Mouse (Mus musculus) liver, embryonic 16.5 days (tissue): ENCODE data around the gene H2al1d. TPM values are rescaled to one million over a fixed set of nuclear protein-coding genes. Genes with fewer than 3 reads are reported as not detected.
"Not testable (repeated sequence)": the region's sequence is repeated elsewhere in the genome, so short reads cannot be mapped to it uniquely, and the experiment has no call there.

Experiments
- ATAC-seq: fragments of 200-750 bp; cut with Nextera tagmentation; 2 replicates; pipeline ENCODE4 v1.8.0; 2017; ENCODE audit warnings: low read depth, mild to moderate bottlenecking, moderate number of reproducible peaks, moderate library complexity
- H3K27ac ChIP-seq: fragments of 300-500 bp; sonication (generic); 2 replicates; pipeline ENCODE4 v1.5.1; 2014; ENCODE audit warnings: mild to moderate bottlenecking, low read length
- H3K27me3 ChIP-seq: fragments of 300-500 bp; sonication (generic); 2 replicates; pipeline ENCODE4 v1.6.1; 2014; ENCODE audit warnings: low read depth, low read length, mixed read lengths; ENCODE audit not compliant: control insufficient read depth, insufficient read depth
- H3K36me3 ChIP-seq: fragments of 300-500 bp; sonication (generic); 2 replicates; pipeline ENCODE4 v1.6.1; 2014; ENCODE audit warnings: mild to moderate bottlenecking; ENCODE audit not compliant: control insufficient read depth, insufficient read depth
- H3K4me1 ChIP-seq: fragments of 300-500 bp; sonication (generic); 2 replicates; pipeline ENCODE4 v1.6.1; 2014; ENCODE audit warnings: low read depth, low read length, mixed read lengths; ENCODE audit not compliant: control insufficient read depth
- H3K4me2 ChIP-seq: fragments of 300-500 bp; sonication (generic); 2 replicates; pipeline ENCODE4 v1.6.1; 2014; ENCODE audit warnings: low read depth, low read length, mixed read lengths
- H3K4me3 ChIP-seq: fragments of 300-500 bp; sonication (generic); 2 replicates; pipeline ENCODE4 v1.5.1; 2014; ENCODE audit warnings: low read depth, mild to moderate bottlenecking, low read length
- H3K9ac ChIP-seq: fragments of 300-500 bp; sonication (generic); 2 replicates; pipeline ENCODE4 v1.6.1; 2014; ENCODE audit warnings: low read depth, low read length
- H3K9me3 ChIP-seq: fragments of 300-500 bp; sonication (generic); replicated peaks from 2 replicates; pipeline ENCODE4 v1.6.1; 2016; ENCODE audit warnings: low read length; ENCODE audit not compliant: control insufficient read depth
- WGBS: fragments of 180-500 bp; shearing (Covaris S2); extraction: QIAGEN DNeasy Blood & Tissue Kit; methylation state at CpG from one replicate; pipeline ENCODE4 v1.1.7; 2014; ENCODE audit not compliant: insufficient replicate concordance; 5-methylcytosine and 5-hydroxymethylcytosine counted together
- polyA plus RNA-seq: library from polyadenylated mRNA; unstranded; fragments of >200 nt; fragmentation: Nextera tagmentation; extraction: Ambion mirVana; gene quantifications from 2 replicates; pipeline ENCODE4 v1.2.1, GENCODE M21; 2015

Gene H2al1d
- not detected in 2 replicates for polyA plus RNA-seq

DNA sequence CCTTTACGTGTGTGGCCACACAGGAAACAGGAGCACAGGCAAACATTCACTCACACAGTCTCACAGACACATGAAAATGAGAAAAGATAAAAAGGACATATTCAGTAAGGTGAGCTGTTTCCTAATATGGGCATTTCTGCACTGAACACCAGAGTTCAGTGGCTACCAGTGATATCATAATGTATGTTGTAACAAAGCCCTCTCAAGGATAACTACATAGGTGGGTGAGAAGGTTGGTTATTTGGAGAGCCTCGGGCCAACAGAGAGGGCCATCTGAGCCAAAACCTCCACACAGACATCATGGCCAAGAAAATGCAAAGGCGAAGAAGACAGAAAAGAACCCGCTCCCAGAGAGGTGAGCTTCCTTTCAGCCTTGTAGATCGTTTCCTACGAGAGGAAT lies at the start of gene H2al1d:
Gene H2al1d (plus strand): TSS at position 301 of the 400 bp plus-strand sequence.
- not testable (repeated sequence) for H3K4me3 ChIP-seq, H3K27me3 ChIP-seq, H3K4me1 ChIP-seq, H3K9me3 ChIP-seq, H3K9ac ChIP-seq, ATAC-seq, H3K27ac ChIP-seq, H3K36me3 ChIP-seq, H3K4me2 ChIP-seq
- WGBS = no CpG with 5 or more reads among the region's 6 CpGs

DNA sequence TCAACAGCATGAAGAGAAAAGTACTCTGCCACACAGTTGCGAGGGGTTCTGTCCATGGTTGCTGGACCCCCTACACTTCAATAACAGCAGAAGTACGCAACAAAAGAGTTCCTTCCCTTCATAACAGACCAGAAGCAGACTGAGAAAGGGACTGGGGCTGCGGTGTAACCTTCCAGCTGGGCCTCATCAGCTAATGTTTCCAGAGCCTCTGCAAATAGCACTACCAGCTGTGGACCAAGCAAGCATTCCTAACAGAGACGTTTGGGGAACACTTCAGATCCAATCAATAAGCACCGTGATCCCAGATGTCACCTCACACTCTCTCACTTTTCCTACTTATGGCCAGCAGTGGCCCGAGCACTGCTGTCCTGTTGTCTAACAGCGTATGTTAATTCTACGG lies 43.7 kb upstream of the H2al1d start:
- Histone ChIP-seq H3K27me3 (no peaks in the 10 kb centered on the region), H3K27ac (no peak overlapping the region), H3K9me3 (no peaks in the 10 kb centered on the region), H3K4me1 (no peaks in the 10 kb centered on the region), H3K4me3 (no peak overlapping the region), H3K4me2 (no peak overlapping the region), H3K9ac (no peak overlapping the region), H3K36me3 (no peaks in the 10 kb centered on the region)
- ATAC-seq = no peak
- WGBS = 65% methylated on average over 8 of the region's 8 CpGs

DNA sequence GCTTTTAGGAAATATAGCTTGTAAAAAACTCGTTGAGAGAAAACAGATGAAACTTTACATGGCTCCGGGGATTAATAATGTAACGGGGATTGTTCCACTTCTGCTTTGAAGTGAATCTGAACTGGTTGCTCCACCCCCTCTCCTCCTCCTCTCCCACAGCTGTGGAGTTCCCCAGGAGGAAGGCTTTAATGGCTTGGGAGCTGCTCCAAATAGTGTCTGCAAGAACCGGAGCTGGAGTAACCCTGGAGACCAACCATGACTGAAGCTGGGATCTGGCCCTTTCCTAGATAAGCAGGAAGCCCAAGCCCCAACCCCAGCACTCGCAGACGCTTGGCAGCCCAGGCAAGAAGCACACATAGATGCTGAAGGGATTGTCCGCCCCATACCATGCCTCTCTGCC lies 40.8 kb upstream of the H2al1d start:
- no peak overlapping the region for H3K4me2 ChIP-seq
- 53% methylated on average over 7 of the region's 7 CpGs for WGBS
- no peaks in the 10 kb centered on the region for H3K27me3 ChIP-seq
- no peak for ATAC-seq
- H3K4me1 ChIP-seq = no peaks in the 10 kb centered on the region
- H3K9ac ChIP-seq = no peak overlapping the region
- no peak overlapping the region for H3K4me3 ChIP-seq
- no peaks in the 10 kb centered on the region for H3K9me3 ChIP-seq
- H3K36me3 ChIP-seq = no peaks in the 10 kb centered on the region
- no peak overlapping the region for H3K27ac ChIP-seq

DNA sequence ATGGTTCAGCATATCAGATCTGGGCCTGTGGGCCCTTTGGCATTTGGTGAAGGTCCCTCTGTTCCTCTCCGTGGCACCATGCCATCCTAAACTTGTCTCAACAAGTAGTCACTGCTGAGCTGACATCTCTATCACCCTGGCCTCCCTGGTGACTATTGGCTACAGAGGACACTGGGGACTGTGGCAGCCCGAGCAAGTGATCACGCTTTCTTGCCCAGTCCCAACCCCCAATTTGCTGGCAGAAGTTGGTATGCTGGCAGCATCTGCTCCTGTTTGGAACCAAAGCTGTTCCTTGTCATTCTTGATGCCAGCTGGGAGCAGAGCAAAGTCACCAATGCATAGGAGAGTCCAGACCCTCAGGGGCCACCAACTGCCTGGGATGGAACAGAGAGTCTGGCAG lies 39.5 kb upstream of the H2al1d start:
- H3K4me1 ChIP-seq = no peaks in the 10 kb centered on the region
- H3K27me3 ChIP-seq = no peaks in the 10 kb centered on the region
- no peaks in the 10 kb centered on the region for H3K9me3 ChIP-seq
- no peak overlapping the region for H3K4me2 ChIP-seq
- no peak overlapping the region for H3K27ac ChIP-seq
- WGBS = 69% methylated on average over 3 of the region's 3 CpGs
- no peak overlapping the region for H3K9ac ChIP-seq
- no peak overlapping the region for H3K4me3 ChIP-seq
- no peak for ATAC-seq
- no peaks in the 10 kb centered on the region for H3K36me3 ChIP-seq

DNA sequence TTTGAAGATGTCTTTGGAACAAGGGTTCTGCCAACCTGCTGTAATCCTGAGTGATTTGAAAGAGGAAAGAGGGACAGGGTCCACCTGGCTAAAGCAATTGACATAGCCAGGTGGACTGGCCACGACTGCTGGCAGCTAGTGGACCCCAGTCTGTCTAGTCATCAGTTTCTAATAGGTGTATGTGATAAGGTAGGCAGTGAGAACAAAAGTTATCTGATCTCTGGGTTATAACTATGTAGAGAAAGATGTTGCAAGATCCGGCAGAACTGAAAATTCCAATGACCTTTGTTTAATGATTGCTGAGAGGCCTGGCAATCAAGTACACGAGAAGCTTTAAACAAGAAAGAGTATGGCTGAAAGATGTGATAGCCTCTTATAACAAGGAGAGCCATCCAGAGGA lies 35.4 kb upstream of the H2al1d start:
- no peaks in the 10 kb centered on the region for H3K4me1 ChIP-seq
- H3K4me3 ChIP-seq = no peak overlapping the region
- H3K4me2 ChIP-seq = no peak overlapping the region
- H3K36me3 ChIP-seq = no peaks in the 10 kb centered on the region
- ATAC-seq = no peak
- H3K27ac ChIP-seq = no peak overlapping the region
- WGBS = 44% methylated on average over 3 of the region's 3 CpGs
- no peaks in the 10 kb centered on the region for H3K27me3 ChIP-seq
- no peaks in the 10 kb centered on the region for H3K9me3 ChIP-seq
- no peak overlapping the region for H3K9ac ChIP-seq

DNA sequence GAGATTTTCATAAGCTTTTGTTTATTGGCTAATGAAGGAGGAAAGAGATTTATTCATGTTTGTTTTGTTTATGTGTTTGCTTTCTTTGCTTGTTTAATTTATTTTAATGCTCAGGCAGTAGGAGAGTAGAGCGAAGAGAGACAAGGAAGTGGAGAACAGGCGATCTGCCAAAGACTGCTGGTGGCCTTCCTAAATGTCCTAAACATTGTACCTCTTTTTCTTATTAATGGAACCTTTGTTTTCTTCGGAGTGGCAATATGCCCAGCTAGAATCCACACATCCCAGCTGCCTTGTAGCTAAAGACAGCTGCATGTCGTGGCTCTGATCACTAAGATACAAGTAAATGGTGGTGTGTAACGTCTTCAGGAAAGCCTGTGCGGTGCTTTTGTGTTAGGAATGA lies 31.5 kb upstream of the H2al1d start:
- Histone ChIP-seq H3K4me2 (no peak overlapping the region), H3K27ac (no peak overlapping the region), H3K27me3 (no peaks in the 10 kb centered on the region), H3K4me1 (no peaks in the 10 kb centered on the region), H3K36me3 (no peaks in the 10 kb centered on the region), H3K9me3 (no peaks in the 10 kb centered on the region), H3K9ac (no peak overlapping the region), H3K4me3 (no peak overlapping the region)
- ATAC-seq = no peak
- 63% methylated on average over 6 of the region's 6 CpGs for WGBS

DNA sequence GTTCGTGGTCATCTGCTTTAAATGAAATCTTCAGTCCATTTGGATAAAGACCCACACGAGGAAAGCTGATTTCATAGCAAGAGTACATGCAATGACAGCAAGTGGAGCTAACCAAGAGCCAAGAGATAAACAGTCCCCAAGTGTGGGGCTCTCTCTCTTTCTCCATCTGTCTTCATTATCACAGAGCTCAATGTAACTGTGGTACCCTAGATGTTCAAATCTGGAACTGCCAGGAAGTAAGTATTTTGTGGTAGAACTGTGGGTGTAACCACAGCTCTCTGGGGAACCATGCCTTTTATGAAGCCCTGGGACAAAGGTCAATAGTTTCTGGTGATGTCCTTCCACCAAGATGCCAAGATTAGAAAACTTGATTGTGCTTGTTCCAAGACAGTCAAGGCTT lies 27.9 kb upstream of the H2al1d start:
- Histone ChIP-seq H3K4me1 (no peaks in the 10 kb centered on the region), H3K36me3 (no peaks in the 10 kb centered on the region), H3K9me3 (no peaks in the 10 kb centered on the region), H3K27me3 (no peaks in the 10 kb centered on the region), H3K4me3 (no peak overlapping the region), H3K4me2 (no peak overlapping the region), H3K27ac (no peak overlapping the region), H3K9ac (no peak overlapping the region)
- ATAC-seq = no peak
- WGBS = 44% methylated on average over 2 of the region's 2 CpGs

DNA sequence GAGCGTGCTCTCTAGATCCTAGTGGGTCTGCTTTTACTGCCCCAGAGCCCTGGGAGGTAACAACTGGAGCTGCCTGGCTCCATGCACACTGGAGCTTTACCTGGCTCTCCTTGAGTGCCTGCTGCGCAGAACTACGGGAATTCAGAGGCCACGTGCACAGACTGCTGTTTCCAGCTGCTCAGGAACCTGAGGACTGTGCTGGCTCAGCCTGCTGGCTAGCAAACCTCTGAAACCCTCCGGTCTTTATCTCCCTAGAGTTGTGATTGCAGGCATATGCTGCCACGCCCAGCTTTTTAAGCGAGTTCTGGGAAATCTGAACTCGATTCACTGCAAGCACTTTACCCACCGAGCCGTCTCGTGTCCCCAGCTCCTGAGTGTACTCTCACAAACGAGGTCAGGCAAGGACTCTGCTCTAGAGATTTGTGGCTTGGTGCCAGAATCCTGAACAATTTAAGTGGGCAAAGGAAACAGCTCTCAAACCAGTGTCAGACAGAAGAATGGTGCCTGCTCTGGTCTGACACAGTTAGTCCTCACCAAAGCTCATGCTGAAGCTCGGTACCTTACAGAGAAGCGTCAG lies 20.2 kb upstream of the H2al1d start:
- no peaks in the 10 kb centered on the region for H3K27me3 ChIP-seq
- H3K4me1 ChIP-seq = no peaks in the 10 kb centered on the region
- WGBS = 47% methylated on average over 14 of the region's 14 CpGs
- no peak overlapping the region for H3K9ac ChIP-seq
- H3K36me3 ChIP-seq = no peaks in the 10 kb centered on the region
- H3K27ac ChIP-seq = no peak overlapping the region
- H3K4me2 ChIP-seq = no peak overlapping the region
- ATAC-seq = no peak
- no peaks in the 10 kb centered on the region for H3K9me3 ChIP-seq
- no peak overlapping the region for H3K4me3 ChIP-seq

DNA sequence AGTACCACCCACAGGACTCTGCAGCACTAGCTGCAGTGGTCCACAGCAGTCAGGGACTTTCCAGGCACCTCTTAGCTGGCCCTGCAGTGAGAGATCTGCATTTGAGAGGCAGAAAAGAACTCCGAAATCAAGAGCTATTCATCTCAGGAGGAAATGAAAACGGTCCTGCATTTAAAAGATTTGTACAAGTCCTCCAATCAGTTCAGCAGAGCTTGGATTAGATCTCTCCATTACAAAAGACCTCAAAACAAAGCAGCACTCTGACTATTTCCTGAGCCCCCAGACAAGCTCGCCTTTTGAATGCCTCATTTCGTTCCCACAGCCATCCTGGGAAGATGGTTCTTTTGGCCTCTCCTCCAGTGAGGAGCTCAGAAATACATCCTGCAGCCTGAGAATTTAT lies 19.4 kb upstream of the H2al1d start:
- Histone ChIP-seq H3K4me1 (no peaks in the 10 kb centered on the region), H3K4me3 (no peak overlapping the region), H3K36me3 (no peaks in the 10 kb centered on the region), H3K9me3 (no peaks in the 10 kb centered on the region), H3K4me2 (no peak overlapping the region), H3K27ac (no peak overlapping the region), H3K27me3 (no peaks in the 10 kb centered on the region), H3K9ac (no peak overlapping the region)
- 38% methylated on average over 4 of the region's 4 CpGs for WGBS
- ATAC-seq = no peak
